29 mouse cellular contexts compared by ENCODE assay signal in genomic region chr6:51685651-51686287, GRCm38 (mm10).
DNase-seq lines count a peak whose midpoint lies in the region; ATAC-seq and TF ChIP-seq lines count a peak whose summit lies in the region.
"Had no signal": no experiment of that assay in that cellular context is flagged by ENCODE, and none has a peak within 500 bp of the region (broad histone marks: within the 10 kb centered on the region; RNA-seq: fewer than 3 reads in every experiment).

No protein-coding gene starts in this region.

- TF ChIP-seq EP300 in lung, postnatal 0 days (IDR thresholded peaks at IDR 0.05), result no peak

- H3K27ac ChIP-seq in hindbrain, embryonic 12.5 days, result no peak overlapping the region; the same call in 1 of the 2 replicates
- H3K27ac ChIP-seq in hindbrain, embryonic 16.5 days (ENCODE audit: low read depth, low read length), result no peak overlapping the region
- 0 out of 2 replicates have a peak overlapping the region, but pooled peaks have one; percentile 3 for H3K27ac ChIP-seq in midbrain, embryonic 13.5 days
- H3K27ac ChIP-seq in midbrain, embryonic 10.5 days (replicated peaks), result no peak overlapping the region
- H3K27ac ChIP-seq in lung, postnatal 0 days (ENCODE audit: low read length), result no peak overlapping the region
- no peak overlapping the region for H3K27ac ChIP-seq in intestine, embryonic 15.5 days
- H3K27ac ChIP-seq in kidney, embryonic 16.5 days (ENCODE audit: low read length), result no peak overlapping the region
- H3K27ac ChIP-seq: gastrocnemius, adult 2 months; heart, embryonic 15.5 days; kidney, embryonic 15.5 days; limb, embryonic 15.5 days; liver, embryonic 13.5 days; stomach, postnatal 0 days had no signal

- no peak for DNase-seq in midbrain, embryonic 10.5 days (ENCODE audit: low spot score)
- DNase-seq in lung, postnatal 0 days (ENCODE audit: low spot score), result peak; percentile 51
- DNase-seq: adrenal gland, postnatal 25 days; cerebellum, adult 18-20 months; cerebellum, postnatal 10 days; gastrocnemius, adult 2 months; gastrocnemius, postnatal 36 days; heart, postnatal 36 days; kidney, adult 11 months; kidney, postnatal 36 days; left cerebral cortex, postnatal 4 days; liver, embryonic 13.5 days; right cerebral cortex, adult 18-20 months; right cerebral cortex, postnatal 4 days; thymus, adult 18-20 months; thymus, postnatal 36 days had no signal

- ATAC-seq in hindbrain, embryonic 12.5 days (ENCODE audit: low FRiP score), result peak; percentile 19; the same call in 1 of the 2 replicates
- no peak for ATAC-seq in hindbrain, embryonic 16.5 days
- no peak for ATAC-seq in midbrain, embryonic 13.5 days
- ATAC-seq in lung, postnatal 0 days, result peak; percentile 52
- no peak for ATAC-seq in intestine, embryonic 15.5 days
- ATAC-seq in kidney, embryonic 16.5 days (ENCODE audit: low FRiP score, low TSS enrichment), result no peak
- ATAC-seq: CD4-positive, CD25-positive, alpha-beta regulatory T cell, adult 4 months; forebrain, embryonic 16.5 days; midbrain, embryonic 16.5 days had no signal

- H3K4me2 ChIP-seq in hindbrain, embryonic 12.5 days (replicated peaks), result no peak overlapping the region
- H3K4me2 ChIP-seq in hindbrain, embryonic 16.5 days (ENCODE audit: low read length), result no peak overlapping the region
- no peak overlapping the region for H3K4me2 ChIP-seq in midbrain, embryonic 13.5 days (replicated peaks)
- H3K4me2 ChIP-seq in lung, postnatal 0 days (replicated peaks; ENCODE audit: low read depth, low read length), result no peak overlapping the region
- no peak overlapping the region for H3K4me2 ChIP-seq in intestine, embryonic 15.5 days (replicated peaks)
- no peak overlapping the region for H3K4me2 ChIP-seq in kidney, embryonic 16.5 days (replicated peaks; ENCODE audit: low read depth, low read length)
- H3K4me2 ChIP-seq: heart, embryonic 15.5 days; kidney, embryonic 15.5 days; limb, embryonic 15.5 days; liver, embryonic 13.5 days had no signal

- H3K27me3 ChIP-seq in hindbrain, embryonic 12.5 days, result no peaks in the 10 kb centered on the region
- no peaks in the 10 kb centered on the region for H3K27me3 ChIP-seq in hindbrain, embryonic 16.5 days (replicated peaks; ENCODE audit: control insufficient read depth, insufficient read depth, low read length)
- no peaks in the 10 kb centered on the region for H3K27me3 ChIP-seq in midbrain, embryonic 13.5 days
- no peaks in the 10 kb centered on the region for H3K27me3 ChIP-seq in midbrain, embryonic 10.5 days (ENCODE audit: low read depth, poor library complexity, severe bottlenecking)
- no peaks in the 10 kb centered on the region for H3K27me3 ChIP-seq in lung, postnatal 0 days (replicated peaks; ENCODE audit: insufficient read depth, low read length)
- no peaks in the 10 kb centered on the region for H3K27me3 ChIP-seq in intestine, embryonic 15.5 days (replicated peaks)
- H3K27me3 ChIP-seq in kidney, embryonic 16.5 days (ENCODE audit: insufficient read depth, low read length), result no peaks in the 10 kb centered on the region
- H3K27me3 ChIP-seq: limb, embryonic 15.5 days; liver, embryonic 13.5 days had no signal

- peaks cover 13% of the 10 kb centered on the region; the same call in 1 of the 2 replicates for H3K4me1 ChIP-seq in hindbrain, embryonic 12.5 days
- H3K4me1 ChIP-seq in hindbrain, embryonic 16.5 days (ENCODE audit: control insufficient read depth, insufficient read depth, low read depth, low read length), result no peaks in the 10 kb centered on the region
- peaks cover 8% of the 10 kb centered on the region; the same call in 1 of the 2 replicates for H3K4me1 ChIP-seq in midbrain, embryonic 13.5 days (replicated peaks)
- peaks cover 8% of the 10 kb centered on the region; the same call in 1 of the 2 replicates for H3K4me1 ChIP-seq in midbrain, embryonic 10.5 days
- H3K4me1 ChIP-seq in lung, postnatal 0 days (ENCODE audit: insufficient read depth, low read depth, low read length), result no peaks in the 10 kb centered on the region; the same call in 1 of the 2 replicates
- no peaks in the 10 kb centered on the region for H3K4me1 ChIP-seq in intestine, embryonic 15.5 days (replicated peaks)
- H3K4me1 ChIP-seq in kidney, embryonic 16.5 days (ENCODE audit: insufficient read depth, low read length), result peaks cover 10% of the 10 kb centered on the region; the same call in 1 of the 2 replicates
- H3K4me1 ChIP-seq: heart, embryonic 15.5 days; limb, embryonic 15.5 days had no signal

- no peaks in the 10 kb centered on the region for H3K36me3 ChIP-seq in hindbrain, embryonic 12.5 days
- no peaks in the 10 kb centered on the region for H3K36me3 ChIP-seq in hindbrain, embryonic 16.5 days (ENCODE audit: control insufficient read depth, insufficient read depth, low read length)
- H3K36me3 ChIP-seq in midbrain, embryonic 13.5 days, result no peaks in the 10 kb centered on the region
- H3K36me3 ChIP-seq in midbrain, embryonic 10.5 days, result no peaks in the 10 kb centered on the region
- H3K36me3 ChIP-seq in lung, postnatal 0 days (ENCODE audit: insufficient read depth, low read length), result no peaks in the 10 kb centered on the region
- H3K36me3 ChIP-seq in intestine, embryonic 15.5 days, result no peaks in the 10 kb centered on the region
- no peaks in the 10 kb centered on the region for H3K36me3 ChIP-seq in kidney, embryonic 16.5 days (ENCODE audit: insufficient read depth, low read length)
- H3K36me3 ChIP-seq: heart, embryonic 15.5 days; kidney, embryonic 15.5 days; limb, embryonic 15.5 days; liver, embryonic 13.5 days had no signal

- no peak overlapping the region for H3K4me3 ChIP-seq in hindbrain, embryonic 12.5 days
- no peak overlapping the region for H3K4me3 ChIP-seq in hindbrain, embryonic 16.5 days (ENCODE audit: low read length)
- H3K4me3 ChIP-seq in midbrain, embryonic 13.5 days (replicated peaks), result no peak overlapping the region
- no peak overlapping the region for H3K4me3 ChIP-seq in midbrain, embryonic 10.5 days
- no peak overlapping the region for H3K4me3 ChIP-seq in lung, postnatal 0 days (ENCODE audit: low read depth, low read length)
- no peak overlapping the region for H3K4me3 ChIP-seq in intestine, embryonic 15.5 days (replicated peaks)
- H3K4me3 ChIP-seq in kidney, embryonic 16.5 days (ENCODE audit: low read length), result no peak overlapping the region
- H3K4me3 ChIP-seq: erythroblast, embryonic 14.5 days; gastrocnemius, adult 2 months; heart, embryonic 15.5 days; kidney, embryonic 15.5 days; limb, embryonic 15.5 days; liver, embryonic 13.5 days had no signal

- no peaks in the 10 kb centered on the region for H3K9me3 ChIP-seq in hindbrain, embryonic 12.5 days (replicated peaks)
- no peaks in the 10 kb centered on the region for H3K9me3 ChIP-seq in hindbrain, embryonic 16.5 days (ENCODE audit: control insufficient read depth, low read length)
- H3K9me3 ChIP-seq in midbrain, embryonic 13.5 days, result no peaks in the 10 kb centered on the region
- H3K9me3 ChIP-seq in midbrain, embryonic 10.5 days (replicated peaks), result no peaks in the 10 kb centered on the region
- H3K9me3 ChIP-seq in lung, postnatal 0 days (ENCODE audit: low read length), result no peaks in the 10 kb centered on the region
- H3K9me3 ChIP-seq in intestine, embryonic 15.5 days, result no peaks in the 10 kb centered on the region
- H3K9me3 ChIP-seq in kidney, embryonic 16.5 days (ENCODE audit: low read length), result no peaks in the 10 kb centered on the region
- H3K9me3 ChIP-seq: heart, embryonic 15.5 days; kidney, embryonic 15.5 days; limb, embryonic 15.5 days; liver, embryonic 13.5 days had no signal

- no peak for TF ChIP-seq CTCF in lung, postnatal 0 days (IDR thresholded peaks at IDR 0.05)

- no peak overlapping the region for H3K9ac ChIP-seq in hindbrain, embryonic 12.5 days
- H3K9ac ChIP-seq in hindbrain, embryonic 16.5 days (ENCODE audit: low read depth, low read length), result no peak overlapping the region
- H3K9ac ChIP-seq in midbrain, embryonic 13.5 days (replicated peaks), result no peak overlapping the region
- no peak overlapping the region for H3K9ac ChIP-seq in lung, postnatal 0 days (replicated peaks; ENCODE audit: low read depth)
- no peak overlapping the region for H3K9ac ChIP-seq in intestine, embryonic 15.5 days
- H3K9ac ChIP-seq in kidney, embryonic 16.5 days (replicated peaks; ENCODE audit: low read length), result no peak overlapping the region
- H3K9ac ChIP-seq: heart, embryonic 15.5 days; kidney, embryonic 15.5 days; limb, embryonic 15.5 days; liver, embryonic 13.5 days had no signal

- WGBS in hindbrain, embryonic 12.5 days, result 67% methylated on average over 8 of the region's 8 CpGs
- 57% methylated on average over 8 of the region's 8 CpGs for WGBS in hindbrain, embryonic 16.5 days
- 70% methylated on average over 8 of the region's 8 CpGs for WGBS in midbrain, embryonic 13.5 days
- WGBS in midbrain, embryonic 10.5 days, result 76% methylated on average over 8 of the region's 8 CpGs
- 50% methylated on average over 8 of the region's 8 CpGs for WGBS in lung, postnatal 0 days
- 67% methylated on average over 8 of the region's 8 CpGs for WGBS in intestine, embryonic 15.5 days
- WGBS in kidney, embryonic 16.5 days, result 71% methylated on average over 8 of the region's 8 CpGs

Comparison
In these comparisons a context has a peak if more than half of its experiments do, and no peak if none do; other contexts are left out.
1. ATAC-seq: peak in hindbrain, embryonic 12.5 days (single experiment) and lung, postnatal 0 days (single experiment); none in hindbrain, embryonic 16.5 days (single experiment), midbrain, embryonic 13.5 days (single experiment), intestine, embryonic 15.5 days (single experiment) and kidney, embryonic 16.5 days (single experiment).